Mouse (Mus musculus): ENCODE measurements around the gene Osbpl11. TPM values are rescaled to one million over a fixed set of nuclear protein-coding genes. Genes with fewer than 3 reads are reported as not detected.
"Not testable (repeated sequence)": the region's sequence is repeated elsewhere in the genome, so short reads cannot be mapped to it uniquely, and the experiment has no call there.

Osbpl11 gene
- 14.3 and 16.4 TPM in 2 replicates for polyA plus RNA-seq (2014; fragmentation: Nextera tagmentation; extraction: Ambion mirVana)

GRCm38 (mm10) chr16:33184901-33185260 lies at the start of gene Osbpl11:
Gene Osbpl11 (plus strand): TSS chr16:33185071.
- Histone ChIP-seq H3K9ac (ENCODE audit: low read length) (peak within 1 kb of the TSS; percentile 86), H3K27ac (ENCODE audit: low read depth, low read length) (peak within 1 kb of the TSS; percentile 74), H3K36me3 (ENCODE audit: control insufficient read depth, insufficient read depth, low read length) (no peaks in the 10 kb centered on the region), H3K4me3 (ENCODE audit: low read depth, low read length) (peak within 1 kb of the TSS; percentile 80), H3K4me1 (ENCODE audit: control insufficient read depth, insufficient read depth, low read length) (peaks cover 14% of the 10 kb centered on the region), H3K27me3 (replicated peaks; ENCODE audit: control insufficient read depth, insufficient read depth, low read length) (no peaks in the 10 kb centered on the region), H3K9me3 (replicated peaks; ENCODE audit: control insufficient read depth, low read length) (no peaks in the 10 kb centered on the region), H3K4me2 (ENCODE audit: low read length) (peak within 1 kb of the TSS; percentile 72)
- under 1% methylated on average over 27 of the region's 27 CpGs for WGBS
- DNase-seq (ENCODE audit: low spot score) (peak; percentile 98), ATAC-seq (peak; percentile 97)

GRCm38 (mm10) chr16:33135167-33135566 lies 49.7 kb upstream of the Osbpl11 start:
- H3K27me3 ChIP-seq (replicated peaks; ENCODE audit: control insufficient read depth, insufficient read depth, low read length): no peaks in the 10 kb centered on the region
- H3K4me3 ChIP-seq (ENCODE audit: low read depth, low read length): no peak overlapping the region
- no peaks in the 10 kb centered on the region for H3K4me1 ChIP-seq (ENCODE audit: control insufficient read depth, insufficient read depth, low read length)
- DNase-seq (ENCODE audit: low spot score) (peak; percentile 26), ATAC-seq (no peak)
- no peaks in the 10 kb centered on the region for H3K36me3 ChIP-seq (ENCODE audit: control insufficient read depth, insufficient read depth, low read length)
- H3K9me3 ChIP-seq (replicated peaks; ENCODE audit: control insufficient read depth, low read length): no peaks in the 10 kb centered on the region
- no peak overlapping the region for H3K4me2 ChIP-seq (ENCODE audit: low read length)
- no peak overlapping the region for H3K9ac ChIP-seq (ENCODE audit: low read length)
- 67% methylated on average over 4 of the region's 4 CpGs for WGBS
- H3K27ac ChIP-seq (ENCODE audit: low read depth, low read length): no peak overlapping the region

GRCm38 (mm10) chr16:33139061-33139460 lies 45.8 kb upstream of the Osbpl11 start:
- not testable (repeated sequence) for DNase-seq (ENCODE audit: low spot score); H3K4me1 ChIP-seq (ENCODE audit: control insufficient read depth, insufficient read depth, low read length); H3K27me3 ChIP-seq (replicated peaks; ENCODE audit: control insufficient read depth, insufficient read depth, low read length); ATAC-seq; H3K4me2 ChIP-seq (ENCODE audit: low read length); H3K4me3 ChIP-seq (ENCODE audit: low read depth, low read length); H3K9me3 ChIP-seq (replicated peaks; ENCODE audit: control insufficient read depth, low read length); H3K9ac ChIP-seq (ENCODE audit: low read length); H3K27ac ChIP-seq (ENCODE audit: low read depth, low read length); H3K36me3 ChIP-seq (ENCODE audit: control insufficient read depth, insufficient read depth, low read length)
- WGBS: 87% methylated on average over 6 of the region's 7 CpGs

- Histone ChIP-seq H3K4me3 (ENCODE audit: low read depth, low read length) (no peak overlapping the region), H3K27me3 (replicated peaks; ENCODE audit: control insufficient read depth, insufficient read depth, low read length) (no peaks in the 10 kb centered on the region), H3K9ac (ENCODE audit: low read length) (no peak overlapping the region), H3K4me1 (ENCODE audit: control insufficient read depth, insufficient read depth, low read length) (no peaks in the 10 kb centered on the region), H3K36me3 (ENCODE audit: control insufficient read depth, insufficient read depth, low read length) (no peaks in the 10 kb centered on the region), H3K9me3 (replicated peaks; ENCODE audit: control insufficient read depth, low read length) (no peaks in the 10 kb centered on the region), H3K4me2 (ENCODE audit: low read length) (no peak overlapping the region), H3K27ac (ENCODE audit: low read depth, low read length) (no peak overlapping the region)
- ATAC-seq (no peak), DNase-seq (ENCODE audit: low spot score) (no peak)
- WGBS: 32% methylated on average over 3 of the region's 3 CpGs
Observed at GRCm38 (mm10) chr16:33141758-33142280, 43.1 kb upstream of the Osbpl11 start.

- H3K4me1 ChIP-seq (ENCODE audit: control insufficient read depth, insufficient read depth, low read length): no peaks in the 10 kb centered on the region
- no peak overlapping the region for H3K4me3 ChIP-seq (ENCODE audit: low read depth, low read length)
- H3K9ac ChIP-seq (ENCODE audit: low read length): no peak overlapping the region
- no peaks in the 10 kb centered on the region for H3K36me3 ChIP-seq (ENCODE audit: control insufficient read depth, insufficient read depth, low read length)
- H3K9me3 ChIP-seq (replicated peaks; ENCODE audit: control insufficient read depth, low read length): no peaks in the 10 kb centered on the region
- WGBS: 82% methylated on average over 2 of the region's 2 CpGs
- H3K27me3 ChIP-seq (replicated peaks; ENCODE audit: control insufficient read depth, insufficient read depth, low read length): no peaks in the 10 kb centered on the region
- DNase-seq (ENCODE audit: low spot score) (no peak), ATAC-seq (no peak)
- no peak overlapping the region for H3K4me2 ChIP-seq (ENCODE audit: low read length)
- no peak overlapping the region for H3K27ac ChIP-seq (ENCODE audit: low read depth, low read length)
Observed at GRCm38 (mm10) chr16:33143452-33143851, 41.4 kb upstream of the Osbpl11 start.

- H3K4me1 ChIP-seq (ENCODE audit: control insufficient read depth, insufficient read depth, low read length): no peaks in the 10 kb centered on the region
- H3K27me3 ChIP-seq (replicated peaks; ENCODE audit: control insufficient read depth, insufficient read depth, low read length): no peaks in the 10 kb centered on the region
- H3K4me3 ChIP-seq (ENCODE audit: low read depth, low read length): no peak overlapping the region
- no peak overlapping the region for H3K4me2 ChIP-seq (ENCODE audit: low read length)
- DNase-seq (ENCODE audit: low spot score) (no peak), ATAC-seq (no peak)
- H3K27ac ChIP-seq (ENCODE audit: low read depth, low read length): no peak overlapping the region
- no peaks in the 10 kb centered on the region for H3K36me3 ChIP-seq (ENCODE audit: control insufficient read depth, insufficient read depth, low read length)
- H3K9me3 ChIP-seq (replicated peaks; ENCODE audit: control insufficient read depth, low read length): no peaks in the 10 kb centered on the region
- H3K9ac ChIP-seq (ENCODE audit: low read length): no peak overlapping the region
- 96% methylated on average over 3 of the region's 3 CpGs for WGBS
Observed at GRCm38 (mm10) chr16:33146185-33146584, 38.7 kb upstream of the Osbpl11 start.

GRCm38 (mm10) chr16:33148135-33148534 lies 36.7 kb upstream of the Osbpl11 start:
- Histone ChIP-seq H3K27me3 (replicated peaks; ENCODE audit: control insufficient read depth, insufficient read depth, low read length) (no peaks in the 10 kb centered on the region), H3K4me1 (ENCODE audit: control insufficient read depth, insufficient read depth, low read length) (no peaks in the 10 kb centered on the region), H3K36me3 (ENCODE audit: control insufficient read depth, insufficient read depth, low read length) (no peaks in the 10 kb centered on the region), H3K4me3 (ENCODE audit: low read depth, low read length) (no peak overlapping the region), H3K9ac (ENCODE audit: low read length) (no peak overlapping the region), H3K9me3 (replicated peaks; ENCODE audit: control insufficient read depth, low read length) (no peaks in the 10 kb centered on the region), H3K4me2 (ENCODE audit: low read length) (no peak overlapping the region), H3K27ac (ENCODE audit: low read depth, low read length) (no peak overlapping the region)
- WGBS: 84% methylated on average over 4 of the region's 4 CpGs
- no peak for ATAC-seq
- no peak for DNase-seq (ENCODE audit: low spot score)

GRCm38 (mm10) chr16:33150875-33151274 lies 34.0 kb upstream of the Osbpl11 start:
- not testable (repeated sequence) for ATAC-seq; H3K9me3 ChIP-seq (replicated peaks; ENCODE audit: control insufficient read depth, low read length); H3K27me3 ChIP-seq (replicated peaks; ENCODE audit: control insufficient read depth, insufficient read depth, low read length); H3K4me3 ChIP-seq (ENCODE audit: low read depth, low read length); H3K27ac ChIP-seq (ENCODE audit: low read depth, low read length); H3K4me2 ChIP-seq (ENCODE audit: low read length); H3K36me3 ChIP-seq (ENCODE audit: control insufficient read depth, insufficient read depth, low read length); H3K9ac ChIP-seq (ENCODE audit: low read length); DNase-seq (ENCODE audit: low spot score); H3K4me1 ChIP-seq (ENCODE audit: control insufficient read depth, insufficient read depth, low read length)
- 85% methylated on average over 8 of the region's 9 CpGs for WGBS

GRCm38 (mm10) chr16:33151558-33151957 lies 33.3 kb upstream of the Osbpl11 start:
- Histone ChIP-seq H3K4me3 (ENCODE audit: low read depth, low read length) (no peak overlapping the region), H3K27me3 (replicated peaks; ENCODE audit: control insufficient read depth, insufficient read depth, low read length) (no peaks in the 10 kb centered on the region), H3K9me3 (replicated peaks; ENCODE audit: control insufficient read depth, low read length) (no peaks in the 10 kb centered on the region), H3K9ac (ENCODE audit: low read length) (no peak overlapping the region), H3K4me1 (ENCODE audit: control insufficient read depth, insufficient read depth, low read length) (no peaks in the 10 kb centered on the region), H3K36me3 (ENCODE audit: control insufficient read depth, insufficient read depth, low read length) (no peaks in the 10 kb centered on the region), H3K4me2 (ENCODE audit: low read length) (no peak overlapping the region), H3K27ac (ENCODE audit: low read depth, low read length) (no peak overlapping the region; the same call in 1 of the 2 replicates)
- peak; percentile 78 for DNase-seq (ENCODE audit: low spot score)
- 68% methylated on average over 8 of the region's 8 CpGs for WGBS
- ATAC-seq: peak; percentile 52; the same call in 1 of the 2 replicates

All from forebrain, embryonic 14.5 days (tissue).